Mouse (Mus musculus) stomach, embryonic 14.5 days (tissue): ENCODE measurements around the gene Sergef. TPM values are rescaled to one million over a fixed set of nuclear protein-coding genes. Genes with fewer than 3 reads are reported as not detected.

Experiments used
- ATAC-seq: fragments of 200-750 bp; cut with Nextera tagmentation; 2 replicates; pipeline ENCODE4 v1.8.0; 2017; ENCODE audit warnings: low read depth, moderate TSS enrichment; ENCODE audit not compliant: insufficient number of reproducible peaks, insufficient read depth, low FRiP score
- H3K27ac ChIP-seq: fragments of 300-500 bp; sonication (generic); 2 replicates; pipeline ENCODE4 v1.5.1; 2014; ENCODE audit warnings: mild to moderate bottlenecking, low read length, moderate library complexity, mixed read lengths
- H3K27me3 ChIP-seq: fragments of 300-500 bp; sonication (generic); 2 replicates; pipeline ENCODE4 v1.6.1; 2014; ENCODE audit warnings: low read length, control low read depth, mixed read lengths; ENCODE audit not compliant: control insufficient read depth, insufficient read depth
- H3K36me3 ChIP-seq: fragments of 300-500 bp; sonication (generic); 2 replicates; pipeline ENCODE4 v1.6.1; 2014; ENCODE audit warnings: mild to moderate bottlenecking, control low read depth, low read length, moderate library complexity, mixed read lengths; ENCODE audit not compliant: control insufficient read depth, insufficient read depth
- H3K4me1 ChIP-seq: fragments of 300-500 bp; sonication (generic); 2 replicates; pipeline ENCODE4 v1.6.1; 2014; ENCODE audit warnings: low read length, control low read depth, mixed read lengths; ENCODE audit not compliant: control insufficient read depth, insufficient read depth
- H3K4me2 ChIP-seq: fragments of 300-500 bp; sonication (generic); replicated peaks from 2 replicates; pipeline ENCODE4 v1.6.1; 2014; ENCODE audit warnings: low read depth, low read length, control low read depth
- H3K4me3 ChIP-seq: fragments of 300-500 bp; sonication (generic); 2 replicates; pipeline ENCODE4 v1.5.1; 2014; ENCODE audit warnings: low read depth, low read length, control low read depth
- H3K9ac ChIP-seq: fragments of 300-500 bp; sonication (generic); replicated peaks from 2 replicates; pipeline ENCODE4 v1.6.1; 2014; ENCODE audit warnings: low read depth, mild to moderate bottlenecking, control low read depth, low read length, moderate library complexity, mixed read lengths
- H3K9me3 ChIP-seq: fragments of 300-500 bp; sonication (generic); 2 replicates; pipeline ENCODE4 v1.6.1; 2016; ENCODE audit warnings: low read depth, low read length, control low read depth; ENCODE audit not compliant: control insufficient read depth
- WGBS: fragments of 180-500 bp; shearing (Covaris S2); extraction: QIAGEN DNeasy Blood & Tissue Kit; methylation state at CpG from one replicate; pipeline ENCODE4 v1.1.7; 2014; 5-methylcytosine and 5-hydroxymethylcytosine counted together
- polyA plus RNA-seq: library from polyadenylated mRNA; unstranded; fragments of >200 nt; fragmentation: Nextera tagmentation; extraction: Ambion mirVana; gene quantifications from 2 replicates; pipeline ENCODE4 v1.2.1, GENCODE M21; 2014

Sergef gene
- polyA plus RNA-seq, 1 experiment from 2014 or later = 18.4 TPM

- Histone ChIP-seq H3K4me2 (no peak overlapping the region), H3K36me3 (no peaks in the 10 kb centered on the region), H3K4me1 (0 out of 2 replicates have a peak, but pooled peaks cover 2% of the 10 kb centered on the region), H3K27ac (no peak overlapping the region), H3K4me3 (no peak overlapping the region), H3K9me3 (no peaks in the 10 kb centered on the region), H3K27me3 (no peaks in the 10 kb centered on the region), H3K9ac (no peak overlapping the region)
- ATAC-seq = no peak
- WGBS = 54% methylated on average over 6 of the region's 6 CpGs
These were observed 190.5 kb downstream of the Sergef start for GRCm38 (mm10) chr7:46448922-46449645.

DNA sequence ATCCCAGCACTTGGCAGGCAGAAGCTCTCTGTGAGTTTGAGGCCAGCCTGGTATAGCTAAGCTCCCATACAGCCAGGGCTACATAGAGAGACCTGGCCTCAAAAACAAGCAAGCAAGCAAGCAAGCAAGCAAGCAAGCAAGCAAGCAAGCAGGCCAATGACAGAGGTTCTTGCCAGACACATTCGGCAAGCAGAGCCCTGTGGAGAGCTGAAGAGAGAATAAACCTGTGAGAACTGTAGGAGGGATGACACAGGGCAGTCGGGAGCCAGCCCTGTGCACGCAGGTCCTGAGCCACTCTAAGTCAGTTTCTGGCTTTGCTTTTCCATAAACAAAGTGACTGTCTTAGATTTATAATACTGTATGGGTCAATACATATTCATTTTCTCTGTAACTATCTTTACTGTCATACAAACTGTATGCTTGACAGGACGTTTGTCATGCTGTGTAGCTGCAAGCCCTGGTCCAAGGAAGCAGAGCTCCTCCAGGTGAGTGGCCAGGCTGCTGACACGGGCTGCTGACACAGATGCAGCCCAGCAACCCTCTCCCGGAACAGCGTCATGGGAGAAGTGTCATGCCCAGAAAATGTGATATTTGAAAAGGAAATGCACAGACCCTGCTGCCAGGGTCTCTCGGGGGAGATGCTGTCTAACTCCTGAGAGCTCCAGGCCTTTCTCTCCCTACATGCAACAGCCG is 192.0 kb downstream of the Sergef start:
- Histone ChIP-seq H3K27ac (no peak overlapping the region), H3K9me3 (no peaks in the 10 kb centered on the region), H3K4me1 (0 out of 2 replicates have a peak, but pooled peaks cover 2% of the 10 kb centered on the region), H3K36me3 (no peaks in the 10 kb centered on the region), H3K4me2 (no peak overlapping the region), H3K27me3 (no peaks in the 10 kb centered on the region), H3K9ac (no peak overlapping the region), H3K4me3 (no peak overlapping the region)
- WGBS = 40% methylated on average over 9 of the region's 9 CpGs
- ATAC-seq = no peak

DNA sequence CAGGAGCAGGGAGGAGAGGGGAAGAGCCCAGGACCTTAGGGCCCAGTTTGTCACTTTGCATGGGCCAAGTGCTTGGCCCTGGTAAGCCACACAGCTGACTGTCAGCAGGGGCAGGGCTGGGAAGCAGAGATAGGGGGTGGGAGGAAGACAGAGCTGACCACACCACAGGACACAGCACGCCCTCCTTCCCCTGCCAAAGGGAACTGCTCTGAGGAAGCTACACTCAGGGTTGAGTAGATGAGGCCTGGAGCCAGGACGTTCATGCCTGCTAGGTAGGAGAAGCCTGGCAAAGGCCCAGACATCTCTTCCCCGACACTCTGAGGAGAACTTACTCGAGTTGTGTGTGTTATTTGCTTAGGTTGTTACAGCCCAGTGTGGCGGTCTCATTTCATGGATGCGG is 193.7 kb downstream of the Sergef start:
- Histone ChIP-seq H3K27ac (no peak overlapping the region), H3K36me3 (no peaks in the 10 kb centered on the region), H3K9me3 (no peaks in the 10 kb centered on the region), H3K9ac (no peak overlapping the region), H3K27me3 (no peaks in the 10 kb centered on the region), H3K4me1 (0 out of 2 replicates have a peak, but pooled peaks cover 2% of the 10 kb centered on the region), H3K4me3 (no peak overlapping the region), H3K4me2 (no peak overlapping the region)
- ATAC-seq = no peak
- 76% methylated on average over 6 of the region's 6 CpGs for whole genome bisulfite sequencing

GRCm38 (mm10) chr7:46443163-46443562 is 196.4 kb downstream of the Sergef start:
- Histone ChIP-seq H3K4me3 (no peak overlapping the region), H3K9ac (no peak overlapping the region), H3K9me3 (no peaks in the 10 kb centered on the region), H3K4me1 (no peaks in the 10 kb centered on the region), H3K27ac (no peak overlapping the region), H3K27me3 (no peaks in the 10 kb centered on the region), H3K4me2 (no peak overlapping the region), H3K36me3 (no peaks in the 10 kb centered on the region)
- WGBS = 89% methylated on average over 10 of the region's 10 CpGs
- no peak for ATAC-seq

- H3K4me2 ChIP-seq = no peak overlapping the region
- H3K4me3 ChIP-seq = no peak overlapping the region
- no peaks in the 10 kb centered on the region for H3K9me3 ChIP-seq
- no peak overlapping the region for H3K27ac ChIP-seq
- no peak overlapping the region for H3K9ac ChIP-seq
- H3K36me3 ChIP-seq = no peaks in the 10 kb centered on the region
- no peaks in the 10 kb centered on the region for H3K4me1 ChIP-seq
- H3K27me3 ChIP-seq = no peaks in the 10 kb centered on the region
- ATAC-seq = no peak
- 54% methylated on average over 9 of the region's 9 CpGs for WGBS
These were observed 201.0 kb downstream of the Sergef start for GRCm38 (mm10) chr7:46438537-46439141.

- no peaks in the 10 kb centered on the region for H3K36me3 ChIP-seq
- H3K27ac ChIP-seq = no peak overlapping the region
- no peak overlapping the region for H3K4me3 ChIP-seq
- no peak overlapping the region for H3K4me2 ChIP-seq
- H3K27me3 ChIP-seq = no peaks in the 10 kb centered on the region
- no peaks in the 10 kb centered on the region for H3K4me1 ChIP-seq
- ATAC-seq = no peak
- H3K9me3 ChIP-seq = no peaks in the 10 kb centered on the region
- 90% methylated on average over 5 of the region's 5 CpGs for WGBS
- H3K9ac ChIP-seq = no peak overlapping the region
These were observed 203.8 kb downstream of the Sergef start for GRCm38 (mm10) chr7:46435833-46436232.

DNA sequence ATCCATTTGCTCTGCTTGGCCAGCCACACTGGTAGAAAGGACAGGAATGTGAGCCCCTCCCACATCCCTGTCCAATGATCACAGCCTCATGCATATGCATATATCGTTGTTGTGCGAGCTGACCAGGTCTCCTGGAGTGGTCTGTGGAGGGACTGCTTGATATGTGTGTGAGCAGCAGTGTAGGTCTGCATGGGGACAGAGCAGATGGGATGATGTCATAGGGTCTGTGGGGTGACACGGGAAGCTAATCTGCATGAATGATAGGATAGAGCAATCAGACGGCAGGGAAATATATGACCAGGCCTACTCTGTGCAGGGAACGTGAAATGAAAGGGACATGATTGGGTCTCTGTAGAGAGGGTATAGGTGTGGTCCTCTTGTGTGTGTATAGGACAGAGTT is 205.7 kb downstream of the Sergef start:
- no peak overlapping the region for H3K27ac ChIP-seq
- WGBS = 62% methylated on average over 5 of the region's 5 CpGs
- no peaks in the 10 kb centered on the region for H3K4me1 ChIP-seq
- no peak overlapping the region for H3K9ac ChIP-seq
- no peaks in the 10 kb centered on the region for H3K9me3 ChIP-seq
- no peaks in the 10 kb centered on the region for H3K36me3 ChIP-seq
- no peak overlapping the region for H3K4me2 ChIP-seq
- no peak for ATAC-seq
- no peak overlapping the region for H3K4me3 ChIP-seq
- no peaks in the 10 kb centered on the region for H3K27me3 ChIP-seq

DNA sequence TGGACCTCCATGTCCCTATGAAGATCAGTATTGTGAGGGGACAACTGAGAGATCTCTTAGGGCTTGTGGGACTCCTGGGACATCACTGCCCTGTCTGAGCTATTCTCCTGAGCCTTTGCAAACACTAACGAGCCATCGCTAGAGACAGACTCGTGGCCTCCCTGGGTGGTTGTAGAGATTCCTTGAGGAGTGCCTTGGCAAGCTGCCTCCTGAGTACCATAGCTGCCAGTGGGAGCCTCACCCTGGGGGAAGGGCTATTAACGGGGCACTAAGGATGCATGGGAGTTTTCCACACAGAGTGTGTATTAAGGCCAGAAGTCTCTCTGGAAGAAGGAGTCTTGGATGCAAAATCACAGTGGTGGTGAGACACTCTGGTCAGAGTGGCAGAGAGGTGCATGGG is 214.6 kb downstream of the Sergef start:
- 74% methylated on average over 4 of the region's 4 CpGs for WGBS
- H3K4me3 ChIP-seq = no peak overlapping the region
- ATAC-seq = no peak

More for the DNA sequence above, 214.6 kb downstream of the Sergef start:
- H3K4me1 ChIP-seq = no peaks in the 10 kb centered on the region
- H3K36me3 ChIP-seq = no peaks in the 10 kb centered on the region
- H3K4me2 ChIP-seq = no peak overlapping the region
- H3K9me3 ChIP-seq = no peaks in the 10 kb centered on the region
- no peak overlapping the region for H3K27ac ChIP-seq
- H3K27me3 ChIP-seq = no peaks in the 10 kb centered on the region
- no peak overlapping the region for H3K9ac ChIP-seq
